Mouse (Mus musculus) bone marrow, adult 2 months (tissue): ENCODE results near the gene Fam151a.

ENCODE experiments used
- CTCF ChIP-seq: fragments of 200-500 bp; IDR thresholded peaks from 2 replicates; pipeline ENCODE4 v1.5.1; 2011; ENCODE audit warnings: low read length, control low read depth; ENCODE audit not compliant: control insufficient read depth, insufficient read depth
- POLR2A ChIP-seq: fragments of 200-500 bp; IDR thresholded peaks from 2 replicates; pipeline ENCODE4 v1.6.1; 2011; ENCODE audit warnings: low read depth, mild to moderate bottlenecking, control low read depth, low read length, borderline replicate concordance; ENCODE audit not compliant: control insufficient read depth

- TF ChIP-seq POLR2A: no peak
- no peak for TF ChIP-seq CTCF
Measured at GRCm38 (mm10) chr4:106730814-106731213, 2.9 kb upstream of the Fam151a start, which contains the start of gene Mroh7.
